Mouse (Mus musculus) ES-Bruce4 (cell line): ENCODE results near the gene Snx29. TPM values are rescaled to one million over a fixed set of nuclear protein-coding genes. Genes with fewer than 3 reads are reported as not detected.

ENCODE experiments used
- H3K27ac ChIP-seq: 2 replicates; pipeline ENCODE4 v1.5.1; 2012; ENCODE audit warnings: low read length, inconsistent platforms; ENCODE audit not compliant: insufficient read depth
- H3K27me3 ChIP-seq: 2 replicates; pipeline ENCODE4 v1.6.1; 2012; ENCODE audit warnings: mild to moderate bottlenecking, low read length, inconsistent platforms; ENCODE audit not compliant: control insufficient read depth, poor library complexity, insufficient read depth, severe bottlenecking
- H3K36me3 ChIP-seq: 2 replicates; pipeline ENCODE4 v1.6.1; 2012; ENCODE audit warnings: inconsistent platforms, mild to moderate bottlenecking, low read length, moderate library complexity; ENCODE audit not compliant: control insufficient read depth, poor library complexity, insufficient read depth, severe bottlenecking
- H3K4me1 ChIP-seq: one replicate; pipeline ENCODE4 v1.8.1; 2011; ENCODE audit warnings: low read length; ENCODE audit not compliant: control insufficient read depth, insufficient read depth
- H3K4me3 ChIP-seq: 2 replicates; pipeline ENCODE4 v1.5.1; 2011; ENCODE audit warnings: low read depth, mild to moderate bottlenecking, low read length
- H3K9ac ChIP-seq: 2 replicates; pipeline ENCODE4 v1.6.1; 2012; ENCODE audit warnings: low read depth, mild to moderate bottlenecking, inconsistent platforms; ENCODE audit not compliant: poor library complexity, severe bottlenecking
- H3K9me3 ChIP-seq: replicated peaks from 2 replicates; pipeline ENCODE4 v1.6.1; 2012; ENCODE audit warnings: mild to moderate bottlenecking, low read length, inconsistent platforms; ENCODE audit not compliant: control insufficient read depth, poor library complexity, insufficient read depth, severe bottlenecking
- CTCF ChIP-seq: IDR thresholded peaks from one replicate; pipeline ENCODE4 v1.8.1; 2011; ENCODE audit warnings: low read depth, low read length
- EP300 ChIP-seq: IDR thresholded peaks from 2 replicates; pipeline ENCODE4 v1.6.1; 2011; ENCODE audit warnings: low read depth, low read length; ENCODE audit not compliant: insufficient read depth
- POLR2A ChIP-seq: IDR thresholded peaks from one replicate; pipeline ENCODE4 v1.8.1; 2011; ENCODE audit warnings: low read length; ENCODE audit not compliant: insufficient read depth
- polyA plus RNA-seq: library from polyadenylated mRNA; stranded (reverse); fragments of >200 nt; gene quantifications from 2 replicates; pipeline ENCODE4 v1.2.4, GENCODE M21; 2011; ENCODE audit warnings: low read depth; ENCODE audit not compliant: missing spikeins, insufficient read depth, insufficient read length

Gene Snx29
- polyA plus RNA-seq, 1 experiment, result 9.2 TPM

DNA sequence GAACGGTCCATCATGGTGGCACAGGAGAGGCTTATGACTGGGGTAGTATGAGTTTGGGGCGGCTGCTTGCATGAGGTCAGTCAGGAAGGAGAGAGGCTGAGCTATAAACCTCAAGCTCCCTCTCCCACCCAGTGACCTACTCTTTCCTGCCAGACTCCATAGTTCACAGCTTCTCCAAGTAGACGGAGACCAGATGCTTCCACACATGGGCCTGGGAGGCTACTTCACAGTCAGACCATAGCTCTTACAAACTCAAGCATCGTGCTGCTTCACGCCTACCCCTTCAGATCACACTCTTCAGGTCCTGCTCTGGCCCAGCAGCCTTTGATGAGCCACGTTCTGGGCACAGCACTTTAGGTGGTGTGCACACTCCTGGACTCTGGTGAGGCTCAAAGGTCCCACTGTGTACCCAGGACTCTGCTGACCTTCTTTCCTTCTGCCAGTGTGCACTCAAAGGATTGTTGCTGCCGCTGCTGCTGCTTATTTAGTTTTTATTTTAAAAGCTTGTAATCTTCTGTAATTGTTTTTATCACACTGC is 313.6 kb downstream of the Snx29 start:
- H3K27ac ChIP-seq, result no peak overlapping the region
- H3K9ac ChIP-seq, result no peak overlapping the region
- H3K9me3 ChIP-seq, result no peaks in the 10 kb centered on the region
- no peaks in the 10 kb centered on the region for H3K4me1 ChIP-seq
- TF ChIP-seq CTCF (no peak), POLR2A (no peak), EP300 (no peak)
- no peaks in the 10 kb centered on the region for H3K27me3 ChIP-seq
- H3K36me3 ChIP-seq, result no peaks in the 10 kb centered on the region
- no peak overlapping the region for H3K4me3 ChIP-seq

DNA sequence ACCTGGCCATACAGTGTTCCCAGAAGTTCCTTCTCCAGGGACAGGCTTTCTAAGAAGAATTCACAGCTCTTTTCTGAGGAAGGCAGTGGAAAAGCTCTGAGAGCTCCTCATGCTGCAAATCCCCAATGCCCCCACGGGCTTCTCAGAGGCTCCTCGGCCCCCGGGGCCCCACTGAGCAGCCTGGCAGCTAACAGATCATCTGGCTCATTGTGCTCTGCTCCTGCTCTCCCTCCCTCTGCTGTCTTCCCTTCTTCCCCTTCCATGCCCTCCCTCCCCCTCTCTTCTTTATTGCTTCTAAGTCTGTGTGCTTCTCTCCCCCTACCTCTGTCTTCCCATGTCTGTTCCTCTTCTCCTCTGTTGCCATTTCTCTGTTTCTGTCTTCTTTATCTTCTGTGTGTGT is 314.2 kb downstream of the Snx29 start:
- Histone ChIP-seq H3K4me3 (no peak overlapping the region), H3K4me1 (no peaks in the 10 kb centered on the region), H3K9ac (no peak overlapping the region), H3K27me3 (no peaks in the 10 kb centered on the region), H3K27ac (no peak overlapping the region), H3K9me3 (no peaks in the 10 kb centered on the region), H3K36me3 (no peaks in the 10 kb centered on the region)
- TF ChIP-seq POLR2A, result no peak
- no peak for TF ChIP-seq EP300
- TF ChIP-seq CTCF, result no peak

DNA sequence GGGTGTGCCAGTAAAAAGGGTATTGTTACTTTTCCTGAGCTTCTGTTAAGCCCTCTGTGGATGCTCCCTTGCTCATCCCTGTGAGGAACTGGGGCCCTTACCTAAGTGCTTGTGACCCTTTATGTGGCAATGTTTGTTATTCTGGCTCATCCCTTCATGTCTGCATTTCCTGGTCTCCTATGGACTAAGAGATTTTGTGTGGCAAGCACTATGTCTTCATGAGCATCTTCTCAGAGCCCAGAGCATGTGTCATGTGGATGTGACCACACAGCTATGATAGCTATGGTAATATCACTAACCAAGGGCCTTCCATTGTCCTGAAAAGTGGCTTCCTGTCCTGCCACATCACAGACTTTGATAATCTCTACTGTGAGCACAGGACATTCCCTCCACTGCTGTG is 315.1 kb downstream of the Snx29 start:
- H3K27me3 ChIP-seq, result no peaks in the 10 kb centered on the region
- H3K27ac ChIP-seq, result no peak overlapping the region
- no peak overlapping the region for H3K9ac ChIP-seq
- H3K4me1 ChIP-seq, result no peaks in the 10 kb centered on the region
- no peak for TF ChIP-seq EP300
- no peak for TF ChIP-seq CTCF
- TF ChIP-seq POLR2A, result no peak
- no peak overlapping the region for H3K4me3 ChIP-seq
- no peaks in the 10 kb centered on the region for H3K36me3 ChIP-seq
- no peaks in the 10 kb centered on the region for H3K9me3 ChIP-seq

DNA sequence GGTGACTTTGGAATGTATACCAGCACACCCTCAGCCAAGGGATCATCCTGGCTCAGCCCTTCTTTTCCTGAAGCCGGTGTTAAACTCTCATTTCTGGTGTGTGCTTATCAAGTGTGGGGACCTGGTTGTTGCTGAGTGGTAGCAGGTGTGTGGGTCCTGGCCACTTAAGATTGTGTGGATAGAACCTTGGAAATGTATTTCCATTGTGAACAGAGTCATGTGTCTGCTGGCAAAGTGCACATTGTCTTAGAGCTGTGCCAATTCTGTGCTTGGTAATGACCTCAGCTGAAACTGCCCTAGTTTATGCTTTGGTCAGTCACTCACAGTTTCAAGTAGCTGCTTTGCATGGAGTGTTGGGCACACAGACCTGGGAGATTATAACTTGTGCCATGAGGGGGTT is 316.0 kb downstream of the Snx29 start:
- no peaks in the 10 kb centered on the region for H3K27me3 ChIP-seq
- no peak overlapping the region for H3K27ac ChIP-seq
- no peaks in the 10 kb centered on the region for H3K36me3 ChIP-seq
- H3K4me1 ChIP-seq, result no peaks in the 10 kb centered on the region
- H3K9ac ChIP-seq, result no peak overlapping the region
- H3K9me3 ChIP-seq, result no peaks in the 10 kb centered on the region
- TF ChIP-seq POLR2A (no peak), EP300 (no peak), CTCF (no peak)
- H3K4me3 ChIP-seq, result no peak overlapping the region

DNA sequence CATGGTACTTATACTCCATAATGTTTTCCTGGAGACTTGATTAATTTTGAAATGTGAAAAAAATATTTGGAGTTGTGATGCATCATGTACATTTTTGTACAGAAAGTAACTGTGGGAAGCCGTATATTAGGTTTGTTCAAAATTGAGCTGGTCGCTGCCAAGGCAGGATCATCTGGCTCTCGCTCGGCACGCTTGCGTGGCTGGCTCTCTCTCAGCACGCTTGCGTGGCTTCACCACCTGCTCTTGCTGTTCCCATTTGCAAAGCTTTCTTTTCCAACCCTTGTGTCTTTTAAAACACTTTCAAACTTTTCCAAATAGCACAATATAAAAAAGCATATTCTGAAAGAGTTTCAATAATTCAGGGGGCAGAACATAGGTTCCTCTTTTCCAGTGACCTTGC is 317.2 kb downstream of the Snx29 start:
- no peaks in the 10 kb centered on the region for H3K4me1 ChIP-seq
- no peak overlapping the region for H3K9ac ChIP-seq
- H3K27me3 ChIP-seq, result no peaks in the 10 kb centered on the region
- TF ChIP-seq POLR2A, result no peak
- no peak for TF ChIP-seq EP300
- no peak for TF ChIP-seq CTCF
- H3K4me3 ChIP-seq, result no peak overlapping the region
- no peaks in the 10 kb centered on the region for H3K9me3 ChIP-seq
- H3K27ac ChIP-seq, result no peak overlapping the region
- H3K36me3 ChIP-seq, result no peaks in the 10 kb centered on the region

DNA sequence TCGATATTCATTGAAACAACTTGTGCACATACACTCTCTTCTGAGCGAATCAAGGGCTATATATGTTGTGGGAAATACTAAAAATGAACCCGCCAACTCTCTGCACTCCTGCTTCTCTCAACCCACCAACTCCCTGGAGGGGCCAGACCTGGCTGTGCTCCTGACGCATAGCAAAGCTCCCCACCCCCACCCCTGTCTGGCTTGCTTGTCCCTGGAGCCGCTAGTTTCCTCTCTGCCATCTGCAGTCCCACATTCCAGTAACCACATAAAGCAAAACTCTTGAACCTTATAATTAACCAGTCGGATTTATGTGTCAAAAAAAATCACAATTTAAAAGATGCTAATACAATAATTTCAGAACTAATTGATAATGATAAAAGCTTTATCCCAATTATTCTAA is 320.9 kb downstream of the Snx29 start:
- no peaks in the 10 kb centered on the region for H3K36me3 ChIP-seq
- TF ChIP-seq EP300 (no peak), POLR2A (no peak), CTCF (no peak)
- H3K27me3 ChIP-seq, result no peaks in the 10 kb centered on the region
- H3K9ac ChIP-seq, result no peak overlapping the region
- H3K4me3 ChIP-seq, result no peak overlapping the region
- no peak overlapping the region for H3K27ac ChIP-seq
- no peaks in the 10 kb centered on the region for H3K9me3 ChIP-seq
- H3K4me1 ChIP-seq, result no peaks in the 10 kb centered on the region
